Comparison of ENCODE assay signal across 11 mouse cellular contexts in the genomic region with DNA sequence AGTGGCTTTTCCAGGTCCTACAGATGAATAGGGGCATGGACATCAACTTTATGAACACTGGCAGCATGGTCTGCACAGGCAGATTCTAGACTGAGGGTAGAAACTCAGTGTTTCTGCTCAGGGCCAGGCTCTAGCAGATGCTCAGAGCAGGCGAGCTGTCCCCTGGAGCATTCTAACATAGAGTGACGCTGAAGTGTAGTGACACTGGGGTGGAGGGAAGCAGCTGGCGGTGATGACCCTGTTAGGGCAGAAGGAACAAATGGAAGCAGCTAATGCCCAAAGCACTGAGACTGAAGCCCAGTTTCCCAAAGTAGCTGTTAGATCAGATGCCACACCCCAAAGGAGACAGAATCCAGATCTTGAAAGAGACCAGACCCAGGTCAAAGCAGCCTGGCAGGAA.
"Had no signal": no experiment of that assay in that cellular context is flagged by ENCODE, and none has a peak within 500 bp of the region (broad histone marks: within the 10 kb centered on the region; RNA-seq: fewer than 3 reads in every experiment).

No protein-coding gene starts in this region.

- H3K9ac ChIP-seq: liver, embryonic 13.5 days; liver, postnatal 0 days; lung, embryonic 15.5 days had no signal

- DNase-seq: kidney, postnatal 10 days; kidney, postnatal 4 days; liver, embryonic 13.5 days; liver, postnatal 0 days; thymus, postnatal 4 days had no signal

- H3K27ac ChIP-seq: layer of hippocampus, adult 2 months; limb, embryonic 10.5 days; liver, embryonic 13.5 days; lung, embryonic 15.5 days; macrophage; stomach, postnatal 0 days had no signal

- H3K36me3 ChIP-seq: liver, embryonic 13.5 days had no signal

- ATAC-seq: liver, postnatal 0 days had no signal

- H3K9me3 ChIP-seq: limb, embryonic 10.5 days; liver, embryonic 13.5 days; lung, embryonic 15.5 days; megakaryocyte, embryonic 14.5 days had no signal

- H3K27me3 ChIP-seq: liver, embryonic 13.5 days; lung, embryonic 15.5 days; megakaryocyte, embryonic 14.5 days had no signal

- H3K4me2 ChIP-seq: liver, embryonic 13.5 days; lung, embryonic 15.5 days had no signal

- H3K4me3 ChIP-seq: layer of hippocampus, adult 2 months; limb, embryonic 10.5 days; liver, embryonic 13.5 days; lung, embryonic 15.5 days; megakaryocyte, embryonic 14.5 days had no signal
